In genomic region chr2:73791846-73792630, GRCm38 (mm10) we compare ENCODE assay signal across 10 mouse cellular contexts. TPM values are rescaled to one million over a fixed set of nuclear protein-coding genes. Genes with fewer than 3 reads are reported as not detected.
A peak's percentile ranks its signal among the peaks of the same experiment; 100 is the strongest.
DNase-seq lines count a peak whose midpoint lies in the region; ATAC-seq and TF ChIP-seq lines count a peak whose summit lies in the region.
"Had no signal": no experiment of that assay in that cellular context is flagged by ENCODE, and none has a peak within 500 bp of the region (broad histone marks: within the 10 kb centered on the region; RNA-seq: fewer than 3 reads in every experiment).

No protein-coding gene starts in this region.

- TF ChIP-seq EP300 in stomach, postnatal 0 days (optimal IDR thresholded peaks at IDR 0.05), result no peak

- H3K4me2 ChIP-seq in lung, embryonic 16.5 days (ENCODE audit: low read depth, low read length), result peak overlapping the region; percentile 29; the same call in 1 of the 2 replicates
- no peak overlapping the region for H3K4me2 ChIP-seq in stomach, postnatal 0 days (replicated peaks; ENCODE audit: low read depth)
- H3K4me2 ChIP-seq: embryonic facial prominence, embryonic 12.5 days had no signal

- ATAC-seq in lung, embryonic 16.5 days (ENCODE audit: low read depth), result no peak
- ATAC-seq in stomach, postnatal 0 days (ENCODE audit: low FRiP score, low TSS enrichment), result peak; percentile 29; the same call in 1 of the 2 replicates

- TF ChIP-seq CTCF in stomach, postnatal 0 days (IDR thresholded peaks at IDR 0.05; ENCODE audit: low read depth), result peak; percentile 64

- peak; percentile 73 for DNase-seq in embryo, embryonic 10 days (ENCODE audit: low spot score)
- DNase-seq in embryo, embryonic 9.5 days (ENCODE audit: extremely low spot score), result no peak
- DNase-seq in lung, postnatal 36 days, result no peak
- DNase-seq in heart, postnatal 4 days, result peak; percentile 36
- peak; percentile 22 for DNase-seq in stomach, postnatal 0 days (ENCODE audit: low spot score)
- no peak for DNase-seq in left cerebral cortex, adult 11 months (ENCODE audit: low spot score)
- DNase-seq in spleen, adult 12 weeks (ENCODE audit: low spot score), result no peak

- no peaks in the 10 kb centered on the region for H3K36me3 ChIP-seq in lung, embryonic 16.5 days (ENCODE audit: control insufficient read depth, insufficient read depth, low read length)
- no peaks in the 10 kb centered on the region for H3K36me3 ChIP-seq in stomach, postnatal 0 days (ENCODE audit: control insufficient read depth, insufficient read depth, low read length)
- H3K36me3 ChIP-seq: embryonic facial prominence, embryonic 12.5 days had no signal

- H3K27ac ChIP-seq in lung, embryonic 16.5 days (ENCODE audit: low read length), result no peak overlapping the region
- no peak overlapping the region for H3K27ac ChIP-seq in stomach, postnatal 0 days (replicated peaks)
- H3K27ac ChIP-seq: embryonic facial prominence, embryonic 12.5 days had no signal

- 40% methylated on average over 19 of the region's 19 CpGs for WGBS in lung, embryonic 16.5 days
- 42% methylated on average over 19 of the region's 19 CpGs for WGBS in stomach, postnatal 0 days

- H3K4me1 ChIP-seq in lung, embryonic 16.5 days (replicated peaks; ENCODE audit: control insufficient read depth, insufficient read depth, low read length), result no peaks in the 10 kb centered on the region; the same call in 1 of the 2 replicates
- no peaks in the 10 kb centered on the region for H3K4me1 ChIP-seq in stomach, postnatal 0 days (replicated peaks; ENCODE audit: control insufficient read depth, insufficient read depth)

- no peak overlapping the region for H3K9ac ChIP-seq in lung, embryonic 16.5 days (ENCODE audit: low read length)
- H3K9ac ChIP-seq in stomach, postnatal 0 days (ENCODE audit: low read length), result no peak overlapping the region
- H3K9ac ChIP-seq: embryonic facial prominence, embryonic 12.5 days had no signal

- no peaks in the 10 kb centered on the region for H3K9me3 ChIP-seq in lung, embryonic 16.5 days (ENCODE audit: control insufficient read depth, low read length)
- no peaks in the 10 kb centered on the region for H3K9me3 ChIP-seq in stomach, postnatal 0 days (ENCODE audit: control insufficient read depth, low read length)
- H3K9me3 ChIP-seq: embryonic facial prominence, embryonic 12.5 days had no signal

- no peaks in the 10 kb centered on the region for H3K27me3 ChIP-seq in lung, embryonic 16.5 days (ENCODE audit: control insufficient read depth, insufficient read depth, low read depth, low read length)
- H3K27me3 ChIP-seq in stomach, postnatal 0 days (ENCODE audit: control insufficient read depth, insufficient read depth, low read length), result no peaks in the 10 kb centered on the region
- H3K27me3 ChIP-seq: embryonic facial prominence, embryonic 12.5 days had no signal

- no peak overlapping the region for H3K4me3 ChIP-seq in lung, embryonic 16.5 days (ENCODE audit: low read length)
- H3K4me3 ChIP-seq in stomach, postnatal 0 days (ENCODE audit: low read depth, low read length), result no peak overlapping the region
- H3K4me3 ChIP-seq: embryonic facial prominence, embryonic 12.5 days; megakaryocyte, embryonic 14.5 days had no signal

RNA-seq across cellular contexts. Expression of gene Chn1, which starts 16.9 kb away (rescaled TPM):
- polyA plus RNA-seq in lung, embryonic 16.5 days (2015; fragmentation: Nextera tagmentation; extraction: Ambion mirVana), result 53.7 and 56.9 TPM in 2 replicates
- 10 to 100 TPM; 77.7 to 79.8 TPM for total RNA-seq in heart, postnatal 4 days (2021)
- 7.4 and 9.4 TPM in 2 replicates for polyA plus RNA-seq in stomach, postnatal 0 days (2015; fragmentation: Nextera tagmentation; extraction: Ambion mirVana)

Comparison
In these comparisons a context has a peak if more than half of its experiments do, and no peak if none do; other contexts are left out.
1. DNase-seq: peak in embryo, embryonic 10 days (single experiment), heart, postnatal 4 days (single experiment) and stomach, postnatal 0 days (single experiment); none in embryo, embryonic 9.5 days (single experiment), lung, postnatal 36 days (single experiment), left cerebral cortex, adult 11 months (single experiment) and spleen, adult 12 weeks (single experiment).